Mouse (Mus musculus) layer of hippocampus, adult 2 months (tissue): ENCODE results near the gene Hgd. TPM values are rescaled to one million over a fixed set of nuclear protein-coding genes. Genes with fewer than 3 reads are reported as not detected.

Source experiments
- DNase-seq, 2 experiments: peaks; one replicate each; pipeline ENCODE4 v3.0.0; 2022; ENCODE audit warnings: low spot score in 2 of 2
- H3K27ac ChIP-seq: fragments of 200-600 bp; 2 replicates; pipeline ENCODE4 v1.8.1; 2022
- H3K4me3 ChIP-seq: fragments of 200-600 bp; 2 replicates; pipeline ENCODE4 v1.8.1; 2022; ENCODE audit warnings: mild to moderate bottlenecking
- CTCF ChIP-seq: fragments of 200-600 bp; conservative IDR thresholded peaks from 2 replicates; pipeline ENCODE4 v1.8.1; 2022; ENCODE audit warnings: antibody characterized with exemption, mild to moderate bottlenecking, moderate library complexity
- total RNA-seq, 2 experiments: library from RNA; stranded (reverse); gene quantifications; 2 replicates each; pipeline ENCODE4 v1.2.3; 2021

Hgd gene
- total RNA-seq, 2 experiments from 2014 or later, result not detected

DNA sequence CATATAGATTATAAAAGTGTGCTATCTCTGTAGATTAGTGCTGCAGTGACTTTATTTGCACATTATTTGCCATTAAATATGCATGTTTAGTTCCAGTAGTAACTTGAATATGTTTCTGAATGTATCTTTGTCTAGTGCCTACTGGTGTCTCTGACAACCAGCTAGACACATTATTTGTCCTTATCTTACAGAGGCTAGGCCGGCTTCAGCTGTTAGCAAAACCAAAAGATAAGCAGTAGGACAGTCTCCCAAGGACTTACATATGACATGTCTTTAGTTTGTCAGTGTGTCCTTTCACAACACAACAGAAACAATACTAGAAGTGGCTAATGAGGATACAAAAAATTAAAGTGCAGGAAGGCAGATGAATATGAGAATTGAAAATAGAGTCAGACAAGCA, 14.8 kb upstream of the Hgd start:
- TF ChIP-seq CTCF, result no peak
- DNase-seq, result no peak
- Histone ChIP-seq H3K27ac (peak overlapping the region; percentile 64), H3K4me3 (no peak overlapping the region)

- peak; percentile 31 to 61 for DNase-seq
- TF ChIP-seq CTCF, result no peak
- H3K27ac ChIP-seq, result peak overlapping the region; percentile 64
Observed at GRCm38 (mm10) chr16:37566107-37566506, 13.8 kb upstream of the Hgd start.

DNA sequence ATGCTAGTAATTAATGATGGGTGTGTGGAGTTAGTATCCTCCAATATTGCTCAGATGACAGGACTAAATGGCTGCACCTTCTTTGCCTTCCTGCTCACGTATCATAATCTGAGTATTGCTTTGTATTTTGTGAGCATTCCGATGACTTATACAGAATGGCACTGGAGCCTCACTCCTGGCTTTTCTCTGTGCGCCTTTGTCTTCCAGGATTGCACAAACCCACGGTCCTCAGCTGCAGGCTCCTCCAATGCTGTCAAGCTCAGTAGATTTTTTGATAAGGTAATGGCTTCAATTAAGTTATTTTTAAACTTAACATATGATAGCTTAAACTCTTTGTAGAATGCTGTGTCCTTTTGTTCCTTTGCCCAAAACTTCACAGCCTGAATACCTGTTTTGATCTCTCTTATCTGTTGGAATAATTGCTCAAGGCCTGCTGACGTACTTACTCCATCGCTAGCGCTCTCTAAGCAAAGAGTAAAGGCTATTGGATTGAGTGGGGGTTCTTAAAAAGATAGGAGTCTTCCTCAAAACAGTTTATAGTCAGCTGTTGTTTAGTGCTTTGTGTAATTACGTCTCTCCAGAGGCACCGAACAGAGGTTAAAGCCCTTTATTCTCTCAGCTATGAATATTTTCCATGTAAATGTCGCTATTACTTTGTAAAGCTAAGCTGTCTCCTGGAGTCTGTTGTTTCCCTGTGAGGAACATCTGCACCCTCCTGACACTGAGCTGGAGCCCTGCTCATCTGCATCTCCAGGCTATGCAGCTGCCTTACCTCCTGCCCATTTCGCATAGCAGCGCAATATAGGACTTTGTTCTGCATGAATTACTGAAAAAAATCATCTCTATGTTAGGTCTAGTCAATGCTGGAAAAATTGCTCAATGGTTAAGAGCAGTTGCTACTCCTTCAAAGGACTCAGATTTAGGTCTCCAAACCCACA, 12.6 kb upstream of the Hgd start:
- no peak for TF ChIP-seq CTCF
- DNase-seq, result no peak
- Histone ChIP-seq H3K27ac (peak overlapping the region; percentile 64), H3K4me3 (no peak overlapping the region)

More at GRCm38 (mm10) chr16:37566107-37566506, 13.8 kb upstream of the Hgd start:
- no peak overlapping the region for H3K4me3 ChIP-seq

DNA sequence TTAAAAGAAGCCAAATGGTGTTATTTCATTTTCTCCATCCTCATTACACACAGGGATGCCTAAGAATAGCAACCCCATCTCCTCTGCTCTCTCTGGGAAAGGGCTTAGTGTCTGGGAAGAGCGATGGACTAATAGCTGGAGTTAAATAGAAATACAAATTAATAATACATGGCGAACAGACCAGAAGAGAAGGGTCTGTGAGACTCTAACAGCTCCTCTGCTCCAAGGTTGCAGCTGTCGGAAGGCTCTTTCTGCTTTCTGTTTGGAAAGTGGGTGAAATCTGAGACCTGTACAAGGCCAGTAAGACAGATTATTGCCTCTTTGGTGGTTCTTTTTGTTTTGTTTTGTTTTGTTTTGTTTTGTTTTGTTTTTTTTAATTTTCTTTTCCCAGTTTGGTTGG, 8.4 kb upstream of the Hgd start:
- Histone ChIP-seq H3K27ac (no peak overlapping the region), H3K4me3 (no peak overlapping the region)
- no peak for DNase-seq
- no peak for TF ChIP-seq CTCF

- H3K4me3 ChIP-seq, result no peak overlapping the region
- no peak for TF ChIP-seq CTCF
- no peak for DNase-seq
- H3K27ac ChIP-seq, result no peak overlapping the region
Observed at GRCm38 (mm10) chr16:37572117-37572754, 7.7 kb upstream of the Hgd start.

DNA sequence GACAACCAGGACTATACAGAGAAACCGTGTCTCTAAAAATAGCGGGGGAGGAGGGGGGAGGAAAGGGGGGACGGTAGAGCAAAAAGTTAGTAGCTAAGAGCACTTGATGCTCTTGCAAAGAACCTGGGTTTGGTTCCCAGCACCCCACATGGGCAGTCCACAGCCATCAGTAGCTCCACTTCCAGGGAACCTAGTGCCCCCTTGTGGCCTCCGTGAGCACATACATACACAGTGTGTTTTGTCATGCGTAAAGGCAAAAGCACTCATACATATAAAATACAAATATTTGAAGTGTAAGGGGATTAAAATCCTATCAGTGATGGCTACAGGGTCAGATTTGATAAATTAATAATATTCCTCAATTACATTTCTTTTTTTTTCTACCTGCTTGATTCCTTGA, 6.9 kb upstream of the Hgd start:
- DNase-seq, result no peak
- Histone ChIP-seq H3K4me3 (no peak overlapping the region), H3K27ac (no peak overlapping the region)
- peak; percentile 53 for TF ChIP-seq CTCF

DNA sequence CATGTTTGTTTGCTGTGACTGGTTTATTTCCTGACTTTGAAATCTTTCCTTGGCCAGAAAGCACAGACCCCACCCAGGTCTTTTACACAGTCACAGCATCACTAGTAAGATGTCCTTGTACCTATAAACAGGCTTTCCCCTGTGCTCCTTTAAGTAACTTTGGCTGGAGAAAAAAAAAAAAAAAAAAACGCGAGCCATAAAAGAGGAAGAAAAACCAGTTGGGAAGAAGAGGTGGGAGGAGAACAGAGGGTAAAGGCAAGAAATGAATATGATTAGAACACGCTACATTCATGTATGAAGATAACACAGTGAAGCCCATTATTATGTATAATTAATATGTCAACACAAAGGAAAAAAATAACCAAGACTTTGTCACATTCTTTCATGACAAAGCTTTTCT, 4.6 kb upstream of the Hgd start:
- no peak for TF ChIP-seq CTCF
- no peak for DNase-seq
- Histone ChIP-seq H3K27ac (no peak overlapping the region), H3K4me3 (no peak overlapping the region)

DNA sequence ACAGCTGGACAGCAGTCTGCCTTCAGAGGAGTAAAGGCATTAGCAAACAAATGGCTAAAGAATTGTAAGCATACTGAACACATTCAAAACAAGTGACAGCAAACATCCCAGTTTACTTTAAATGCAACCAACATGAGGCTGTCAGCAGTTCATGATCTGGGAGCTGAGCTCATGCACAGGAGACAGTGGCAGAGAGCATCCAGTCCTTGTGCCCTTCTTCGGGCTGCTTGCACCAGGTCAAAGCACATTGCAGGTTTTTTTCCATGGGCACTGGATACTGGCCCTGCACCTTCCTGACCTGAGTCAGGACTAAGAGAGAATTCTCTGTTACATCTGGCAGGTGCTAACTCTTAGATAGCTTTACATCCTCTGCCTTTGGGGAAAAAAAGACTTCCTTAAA, 362 bp upstream of the Hgd start:
- DNase-seq, result no peak

DNA sequence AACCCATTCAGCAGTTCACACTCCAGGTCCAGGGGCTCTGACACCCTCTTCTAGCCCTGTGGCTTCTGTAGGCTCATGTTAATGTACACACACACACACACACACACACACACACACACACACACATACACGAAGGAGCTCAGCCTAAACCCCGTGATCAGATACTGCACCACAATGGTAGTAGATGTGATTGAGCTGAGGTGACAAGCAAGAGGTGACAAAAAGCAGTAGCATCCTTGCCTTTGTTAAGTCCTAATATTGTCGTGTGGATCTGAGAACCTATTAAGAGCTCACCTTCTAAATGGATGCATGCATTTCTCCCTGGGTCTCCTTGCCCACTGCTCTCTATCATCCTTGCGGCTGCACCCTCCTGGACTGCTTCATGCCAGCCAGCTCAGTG, 698 bp downstream of the Hgd start:
- no peak for TF ChIP-seq CTCF
- H3K4me3 ChIP-seq, result no peak overlapping the region
- DNase-seq, result no peak
- no peak overlapping the region for H3K27ac ChIP-seq

More for the DNA sequence above, 362 bp upstream of the Hgd start:
- no peak for TF ChIP-seq CTCF
- Histone ChIP-seq H3K27ac (no peak overlapping the region), H3K4me3 (no peak overlapping the region)

DNA sequence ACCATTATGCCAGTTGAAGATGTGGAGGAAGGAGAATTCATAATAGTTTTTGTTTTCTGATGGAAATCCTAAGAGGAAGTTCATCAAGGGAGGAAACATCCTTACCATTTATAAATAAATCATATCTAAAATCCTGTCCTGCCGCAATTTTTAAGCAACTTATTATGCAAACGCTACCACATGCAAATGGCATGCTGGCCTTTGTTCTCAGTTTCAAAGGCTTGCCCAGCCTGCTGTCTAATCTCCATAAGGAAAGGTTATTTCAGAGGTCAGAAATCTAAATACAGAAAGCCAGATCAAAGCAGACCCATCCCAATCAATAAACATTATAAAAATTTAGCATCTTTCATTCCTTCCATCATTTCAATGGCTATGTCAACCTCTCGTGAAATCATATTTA, 1.9 kb downstream of the Hgd start:
- DNase-seq, result no peak

DNA sequence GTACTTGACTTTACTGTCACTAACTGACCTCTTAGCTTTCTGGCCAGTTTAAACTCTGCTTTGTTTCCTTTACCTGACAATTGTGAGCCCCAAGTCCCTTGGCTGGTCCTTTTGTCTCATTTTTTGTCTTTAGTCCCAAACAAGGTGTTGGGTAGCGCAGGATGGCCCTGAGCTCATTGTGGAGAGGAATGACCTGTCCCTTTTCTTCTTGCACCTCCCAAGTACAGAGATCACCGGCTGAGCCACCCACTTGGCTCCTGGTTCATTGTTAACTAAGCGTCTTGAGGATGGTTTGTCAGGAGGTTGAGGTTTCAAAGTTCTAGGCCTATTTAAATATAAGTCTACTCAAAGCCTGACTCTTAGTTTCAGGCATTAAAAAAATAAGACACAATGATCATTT, 3.4 kb downstream of the Hgd start:
- no peak for DNase-seq
- Histone ChIP-seq H3K4me3 (no peak overlapping the region), H3K27ac (peak overlapping the region; percentile 93; the same call in 1 of the 2 replicates)
- no peak for TF ChIP-seq CTCF

More for the DNA sequence above, 1.9 kb downstream of the Hgd start:
- TF ChIP-seq CTCF, result no peak
- Histone ChIP-seq H3K27ac (no peak overlapping the region), H3K4me3 (no peak overlapping the region)

DNA sequence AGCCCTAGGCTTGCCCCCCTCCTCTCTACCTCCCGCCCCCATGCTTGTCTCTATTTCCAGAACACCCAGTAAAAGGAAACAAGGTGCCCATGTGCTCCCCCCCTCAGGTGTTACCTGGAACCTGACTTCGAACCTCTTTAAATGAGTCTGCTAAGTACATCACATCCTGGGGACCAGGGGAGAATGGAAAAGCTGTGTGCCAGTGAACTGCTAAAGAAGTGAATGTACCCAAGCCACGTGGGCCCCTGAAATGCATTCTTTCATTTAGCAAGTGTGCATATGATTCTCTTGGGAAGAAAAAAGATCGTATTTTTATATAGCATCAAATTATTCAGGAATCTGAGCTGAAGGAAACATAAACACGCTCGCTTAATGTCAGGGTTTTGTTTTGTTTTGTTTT, 3.8 kb downstream of the Hgd start:
- no peak for TF ChIP-seq CTCF
- DNase-seq, result no peak
- peak overlapping the region; percentile 45; the same call in 1 of the 2 replicates for H3K4me3 ChIP-seq

GRCm38 (mm10) chr16:37584218-37585035, 4.5 kb downstream of the Hgd start:
- Histone ChIP-seq H3K27ac (peak overlapping the region; percentile 93), H3K4me3 (peak overlapping the region; percentile 45)
- TF ChIP-seq CTCF, result no peak; the same call in 1 of the 2 replicates
- peak; percentile 47 to 59 for DNase-seq

More for the DNA sequence above, 3.8 kb downstream of the Hgd start:
- H3K27ac ChIP-seq, result peak overlapping the region; percentile 93
